Mouse (Mus musculus) ovary, adult 2 months (tissue): ENCODE data around the gene Tdgf1. TPM values are rescaled to one million over a fixed set of nuclear protein-coding genes. Genes with fewer than 3 reads are reported as not detected.

Experiments used
- polyA plus RNA-seq: library from polyadenylated mRNA; depleted of rRNA; stranded (reverse); fragments of >200 nt; gene quantifications from 2 replicates; pipeline ENCODE4 v1.2.3, GENCODE M21; 2012; rRNA removed

Tdgf1 gene
- polyA plus RNA-seq = 1.5 and 2.2 TPM in 2 replicates

GRCm38 (mm10) chr9:110945926-110946325, at the start of gene Tdgf1:
Gene Tdgf1 (minus strand): TSS chr9:110946158.

DNA sequence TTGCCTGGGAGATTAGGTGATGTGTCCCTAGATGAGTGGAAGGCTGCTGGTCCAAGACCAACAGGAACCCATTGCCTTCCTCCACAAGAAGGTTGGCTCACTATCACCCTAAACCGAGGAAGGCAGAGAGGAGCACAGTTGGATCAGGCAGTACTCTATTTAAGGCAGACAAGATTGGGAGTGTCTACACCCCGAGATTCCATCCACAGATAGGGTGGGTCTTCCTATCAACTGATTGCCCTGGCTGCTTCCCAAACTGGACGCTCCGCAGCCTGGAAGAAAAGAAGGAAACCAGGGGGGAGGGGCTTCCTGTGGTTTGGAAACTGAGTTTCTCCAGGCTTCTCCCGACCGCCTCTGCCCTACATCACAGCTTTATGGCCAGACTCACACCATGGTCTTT, 44.2 kb upstream of the Tdgf1 start, which contains the start of gene Rtp3:
TSS of gene Rtp3 (minus strand) at position 380 of the 400 bp plus-strand sequence.

GRCm38 (mm10) chr9:110951397-110951796, 5.4 kb upstream of the Tdgf1 start, which contains the start of gene Lrrc2:
Gene Lrrc2 (plus strand): TSS chr9:110951545.

GRCm38 (mm10) chr9:110916786-110917185, 29.2 kb downstream of the Tdgf1 start, which contains the start of gene Fam240a:
Gene Fam240a (minus strand): TSS chr9:110916861.

Other genes with a start within 250 kb of the Tdgf1 start
- 0.15 and 0.35 TPM in 2 replicates for gene Myl3, start 204.3 kb downstream of the Tdgf1 start, polyA plus RNA-seq
- 59.6 and 72.7 TPM in 2 replicates for gene Pth1r, start 199.0 kb downstream of the Tdgf1 start, polyA plus RNA-seq
- not detected in 2 replicates for gene Prss42, start 148.0 kb downstream of the Tdgf1 start, polyA plus RNA-seq
- gene Prss44, start 132.2 kb downstream of the Tdgf1 start, polyA plus RNA-seq = 0.29 and 0.37 TPM in 2 replicates
- not detected in 2 replicates for gene Prss43, start 119.5 kb downstream of the Tdgf1 start, polyA plus RNA-seq
- not detected in 2 replicates for gene Prss45, start 111.6 kb downstream of the Tdgf1 start, polyA plus RNA-seq
- gene Prss46, start 101.7 kb downstream of the Tdgf1 start, polyA plus RNA-seq = 0.15 and 0.17 TPM in 2 replicates
- 0.09 and 0.17 TPM in 2 replicates for gene Prss50, start 88.2 kb downstream of the Tdgf1 start, polyA plus RNA-seq
- gene Als2cl, start 66.3 kb downstream of the Tdgf1 start, polyA plus RNA-seq = 42.5 and 54.8 TPM in 2 replicates
- gene Tmie, start 66.0 kb downstream of the Tdgf1 start, polyA plus RNA-seq = 5.2 and 7.4 TPM in 2 replicates
- not detected in 2 replicates for gene Fam240a, start 29.3 kb downstream of the Tdgf1 start, polyA plus RNA-seq
- gene Lrrc2, start 5.4 kb upstream of the Tdgf1 start, polyA plus RNA-seq = 2.1 and 2.5 TPM in 2 replicates
- 0.18 and 1.2 TPM in 2 replicates for gene Rtp3, start 44.4 kb upstream of the Tdgf1 start, polyA plus RNA-seq
- 68.5 and 123 TPM in 2 replicates for gene Ltf, start 73.1 kb upstream of the Tdgf1 start, polyA plus RNA-seq
- 5.9 and 8.1 TPM in 2 replicates for gene Ccrl2, start 111.4 kb upstream of the Tdgf1 start, polyA plus RNA-seq
- gene Lrrfip2, start 171.4 kb upstream of the Tdgf1 start, polyA plus RNA-seq = 12.1 and 17.7 TPM in 2 replicates